Mouse (Mus musculus) heart, adult 2 months (tissue): Measurements from ENCODE around the gene Topbp1. TPM values are rescaled to one million over a fixed set of nuclear protein-coding genes. Genes with fewer than 3 reads are reported as not detected.

Experiments used
- DNase-seq, 2 experiments: peaks; one replicate each; pipeline ENCODE4 v3.0.0; 2021
- H3K27ac ChIP-seq: fragments of 200-600 bp; 2 replicates; pipeline ENCODE4 v1.8.1; 2022
- H3K27me3 ChIP-seq: fragments of 200-500 bp; 2 replicates; pipeline ENCODE4 v1.6.1; 2012; ENCODE audit warnings: mild to moderate bottlenecking, low read length, inconsistent platforms, mixed read lengths; ENCODE audit not compliant: control insufficient read depth, insufficient read depth
- H3K36me3 ChIP-seq: fragments of 200-500 bp; 2 replicates; pipeline ENCODE4 v1.6.1; 2012; ENCODE audit warnings: low read length, inconsistent platforms; ENCODE audit not compliant: control insufficient read depth, insufficient read depth
- H3K4me1 ChIP-seq: fragments of 200-500 bp; 2 replicates; pipeline ENCODE4 v1.6.1; 2011; ENCODE audit warnings: low read length; ENCODE audit not compliant: control insufficient read depth, insufficient read depth
- H3K4me3 ChIP-seq: fragments of 200-600 bp; 2 replicates; pipeline ENCODE4 v1.8.1; 2022
- H3K79me2 ChIP-seq: fragments of 200-500 bp; replicated peaks from 2 replicates; pipeline ENCODE4 v1.6.1; 2012; ENCODE audit warnings: mild to moderate bottlenecking, inconsistent platforms, low read length, moderate library complexity, mixed read lengths; ENCODE audit not compliant: control insufficient read depth, insufficient read depth
- H3K9ac ChIP-seq: fragments of 200-500 bp; 2 replicates; pipeline ENCODE4 v1.6.1; 2012; ENCODE audit warnings: low read depth, mild to moderate bottlenecking, control low read depth, inconsistent platforms, low read length, mixed read lengths
- CTCF ChIP-seq: fragments of 200-600 bp; IDR thresholded peaks from 2 replicates; pipeline ENCODE4 v1.8.1; 2022; ENCODE audit warnings: antibody characterized with exemption, mild to moderate bottlenecking, moderate library complexity
- EP300 ChIP-seq: fragments of 200-500 bp; IDR thresholded peaks from 2 replicates; pipeline ENCODE4 v1.6.1; 2011; ENCODE audit warnings: low read depth, low read length, control low read depth; ENCODE audit not compliant: insufficient read depth
- POLR2A ChIP-seq: fragments of 200-500 bp; IDR thresholded peaks from 2 replicates; pipeline ENCODE4 v1.6.1; 2011; ENCODE audit warnings: mild to moderate bottlenecking, low read depth, low read length, control low read depth; ENCODE audit not compliant: insufficient read depth
- WGBS: fragments of 180-500 bp; shearing (Covaris S2); methylation state at CpG from one replicate; pipeline ENCODE4 v1.1.7; 2018; 5-methylcytosine and 5-hydroxymethylcytosine counted together
- intact Hi-C: fragments of 180-260 bp; cut with DNase I; formaldehyde crosslinking; loops from one replicate; pipeline ENCODE4 v1.15.1; 2025
- polyA plus RNA-seq: library from polyadenylated mRNA; depleted of rRNA; stranded (reverse); fragments of >200 nt; gene quantifications from 2 replicates; pipeline ENCODE4 v1.2.3, GENCODE M21; 2012
- total RNA-seq, 2 experiments: library from RNA; stranded (reverse); gene quantifications; 2 replicates each; pipeline ENCODE4 v1.2.3; 2021

The Topbp1 gene
- total and polyA plus RNA-seq, 3 experiments = 4.1 to 12.2 (median 7.6) TPM

GRCm38 (mm10) chr9:103286396-103286795 lies 18.6 kb upstream of the Topbp1 start:
- no peaks in the 10 kb centered on the region for H3K27me3 ChIP-seq
- H3K4me3 ChIP-seq = no peak overlapping the region
- no peak for DNase-seq
- no peak overlapping the region for H3K9ac ChIP-seq
- 46% methylated on average over 4 of the region's 4 CpGs for WGBS
- H3K27ac ChIP-seq = no peak overlapping the region
- no peaks in the 10 kb centered on the region for H3K79me2 ChIP-seq
- TF ChIP-seq POLR2A = no peak
- TF ChIP-seq EP300 = no peak
- no peak for TF ChIP-seq CTCF
- no peaks in the 10 kb centered on the region for H3K4me1 ChIP-seq
- intact Hi-C loops = no loop called here
- no peaks in the 10 kb centered on the region for H3K36me3 ChIP-seq

- Histone ChIP-seq H3K4me3 (no peak overlapping the region), H3K9ac (no peak overlapping the region), H3K36me3 (no peaks in the 10 kb centered on the region), H3K27me3 (no peaks in the 10 kb centered on the region), H3K27ac (no peak overlapping the region), H3K4me1 (no peaks in the 10 kb centered on the region), H3K79me2 (no peaks in the 10 kb centered on the region)
- DNase-seq = no peak
- no peak for TF ChIP-seq EP300
- TF ChIP-seq CTCF = no peak
- TF ChIP-seq POLR2A = no peak
- intact Hi-C loops = no loop called here
- 69% methylated on average over 13 of the region's 13 CpGs for WGBS
Measured at GRCm38 (mm10) chr9:103286901-103287422, 18.1 kb upstream of the Topbp1 start.

GRCm38 (mm10) chr9:103287840-103288488 lies 17.1 kb upstream of the Topbp1 start:
- Histone ChIP-seq H3K36me3 (no peaks in the 10 kb centered on the region), H3K79me2 (no peaks in the 10 kb centered on the region), H3K4me1 (no peaks in the 10 kb centered on the region), H3K27me3 (no peaks in the 10 kb centered on the region), H3K27ac (no peak overlapping the region), H3K9ac (no peak overlapping the region), H3K4me3 (no peak overlapping the region)
- DNase-seq = no peak
- intact Hi-C loops = no loop called here
- TF ChIP-seq POLR2A = no peak
- no peak for TF ChIP-seq EP300
- no peak for TF ChIP-seq CTCF
- 63% methylated on average over 19 of the region's 19 CpGs for WGBS

DNA sequence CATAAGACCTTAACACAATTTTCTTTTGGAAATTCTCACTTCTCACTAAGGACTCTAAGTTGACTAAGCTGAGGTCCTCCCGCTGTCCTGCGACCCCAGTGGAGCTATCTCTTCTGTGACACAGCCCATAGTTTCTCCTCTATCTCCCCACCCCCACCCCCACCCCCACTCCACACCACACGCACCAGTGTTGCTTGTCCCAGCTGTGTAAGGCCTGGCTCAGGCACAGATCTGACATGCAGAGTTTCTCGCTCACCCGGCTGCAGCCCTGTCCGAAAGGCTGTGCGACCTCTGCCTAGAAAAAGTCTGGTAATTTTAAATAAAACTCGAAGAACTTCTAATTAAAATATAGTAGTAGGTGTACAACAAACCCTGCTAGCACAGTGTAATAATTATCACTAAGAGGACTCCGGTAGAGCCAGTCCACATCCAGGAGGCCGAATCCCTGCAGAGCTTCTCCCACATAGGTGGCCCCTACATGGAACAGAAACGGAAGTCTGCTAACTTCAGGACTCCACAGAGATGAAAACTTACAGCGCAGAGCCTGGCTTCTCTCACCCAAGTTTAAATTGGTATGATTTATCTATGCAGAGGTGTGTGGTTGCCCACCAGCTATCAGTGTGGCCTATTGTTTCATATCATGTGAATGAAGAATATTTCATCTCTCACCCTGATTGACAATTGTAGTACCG lies 16.4 kb upstream of the Topbp1 start:
- Histone ChIP-seq H3K4me3 (no peak overlapping the region), H3K9ac (no peak overlapping the region), H3K27me3 (no peaks in the 10 kb centered on the region), H3K36me3 (no peaks in the 10 kb centered on the region), H3K27ac (no peak overlapping the region), H3K4me1 (no peaks in the 10 kb centered on the region), H3K79me2 (no peaks in the 10 kb centered on the region)
- WGBS = 78% methylated on average over 13 of the region's 13 CpGs
- TF ChIP-seq EP300 = no peak
- no peak for TF ChIP-seq POLR2A
- no peak for TF ChIP-seq CTCF
- DNase-seq = no peak
- intact Hi-C loops = no loop called here

DNA sequence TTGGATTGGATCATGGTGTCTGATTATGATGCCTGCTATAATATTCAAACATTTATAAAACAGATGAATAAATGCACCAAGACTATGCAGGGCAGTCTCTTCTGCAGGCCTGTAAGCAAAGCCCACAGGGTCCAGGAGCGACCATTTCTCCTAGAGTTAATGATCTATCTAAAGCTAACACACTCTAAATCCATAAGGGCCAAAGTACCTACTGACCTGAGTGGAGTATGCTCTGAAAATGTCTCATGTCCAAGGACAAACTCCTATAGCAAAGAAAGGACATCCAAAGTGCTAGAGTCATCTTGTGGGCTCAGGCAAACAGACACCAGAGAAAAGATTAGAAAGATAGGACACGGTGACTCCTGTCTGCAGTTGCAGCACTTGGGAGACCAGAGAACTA lies 10.5 kb upstream of the Topbp1 start:
- intact Hi-C loops = no loop called here
- DNase-seq = no peak
- Histone ChIP-seq H3K4me1 (no peaks in the 10 kb centered on the region), H3K36me3 (no peaks in the 10 kb centered on the region), H3K9ac (no peak overlapping the region), H3K4me3 (no peak overlapping the region), H3K27me3 (no peaks in the 10 kb centered on the region), H3K79me2 (no peaks in the 10 kb centered on the region), H3K27ac (no peak overlapping the region)
- 81% methylated on average over 2 of the region's 2 CpGs for WGBS
- TF ChIP-seq CTCF (no peak), EP300 (no peak), POLR2A (no peak)

GRCm38 (mm10) chr9:103301086-103301485 lies 3.9 kb upstream of the Topbp1 start:
- Histone ChIP-seq H3K27ac (no peak overlapping the region), H3K79me2 (no peaks in the 10 kb centered on the region), H3K4me3 (no peak overlapping the region), H3K27me3 (no peaks in the 10 kb centered on the region), H3K9ac (no peak overlapping the region), H3K36me3 (no peaks in the 10 kb centered on the region), H3K4me1 (no peaks in the 10 kb centered on the region)
- DNase-seq = no peak
- intact Hi-C loops = loop anchor here (5.0 to 10.0 kb wide), 4 partner anchors 74 to 666 kb away; no protein-coding TSS in a partner anchor
- 76% methylated on average over 8 of the region's 8 CpGs for WGBS
- no peak for TF ChIP-seq POLR2A
